Mouse (Mus musculus): ENCODE results near the gene Emilin2. TPM values are rescaled to one million over a fixed set of nuclear protein-coding genes. Genes with fewer than 3 reads are reported as not detected.

Gene Emilin2
- total and polyA plus RNA-seq, 3 experiments: 0.34 to 0.38 TPM; not detected in 1

DNA sequence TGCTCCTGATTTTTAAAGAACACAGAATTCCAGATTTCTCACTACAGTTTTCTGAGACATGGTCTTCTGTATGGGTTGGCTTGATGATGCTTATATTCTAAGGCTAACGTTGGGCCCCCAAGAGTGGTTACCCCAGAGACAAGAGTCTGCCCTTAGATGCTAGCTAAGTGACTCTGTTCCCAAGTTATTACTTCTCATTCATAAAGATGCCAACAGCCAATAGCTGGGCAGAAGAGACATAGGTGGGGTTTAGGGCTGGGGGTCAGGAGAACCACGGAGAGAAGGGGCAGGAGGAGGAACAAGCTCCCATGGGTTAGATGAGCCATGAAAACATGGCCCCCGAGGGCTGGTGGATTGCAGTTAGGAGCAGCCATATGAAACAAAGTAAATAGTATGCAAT lies 30.2 kb upstream of the Emilin2 start:
- dilution Hi-C loops (cut with MboI; ENCODE audit: extremely low pct_ligation_motif_present, extremely low pct_unique_long_range_greater_than_20kb, low sequenced_read_pairs) (no loop called here), in situ Hi-C loops (cut with MboI; ENCODE audit: low pct_ligation_motif_present, low pct_unique_long_range_greater_than_20kb, low sequenced_read_pairs) (no loop called here)
- no peak overlapping the region for H3K9ac ChIP-seq (ENCODE audit: insufficient read depth, low read depth)
- H3K79me2 ChIP-seq (replicated peaks; ENCODE audit: control insufficient read depth, extremely low read depth, insufficient read depth, poor library complexity, severe bottlenecking): no peaks in the 10 kb centered on the region
- no peak overlapping the region for H3K4me2 ChIP-seq (ENCODE audit: insufficient read depth, low read depth, poor library complexity, severe bottlenecking)
- no peak overlapping the region for H3K4me3 ChIP-seq (replicated peaks in 1 of 3; ENCODE audit: low read depth in 2 of 3, low read length in 2 of 3, poor library complexity in 1 of 3)
- DNase-seq (ENCODE audit: extremely low read depth): no peak
- H3K36me3 ChIP-seq (replicated peaks in 1 of 2; ENCODE audit: control insufficient read depth in 1 of 2, insufficient read depth in 1 of 2, low read length in 1 of 2): peaks cover 9 to 38% of the 10 kb centered on the region in 2 experiments
- H3K4me1 ChIP-seq (ENCODE audit: control insufficient read depth in 1 of 2, insufficient read depth in 2 of 2): 0 out of 4 replicates have a peak, but pooled peaks cover 0 to 3% of the 10 kb centered on the region in 2 experiments
- no peak for TF ChIP-seq PAX5 (IDR thresholded peaks at IDR 0.05; ENCODE audit: low read length)
- TF ChIP-seq MAX (IDR thresholded peaks at IDR 0.05; ENCODE audit: low read length): no peak
- no peak for TF ChIP-seq HCFC1 (IDR thresholded peaks at IDR 0.05; ENCODE audit: low read depth, low read length)
- TF ChIP-seq USF1 (IDR thresholded peaks at IDR 0.05; ENCODE audit: low read depth, low read length): no peak
- H3K27me3 ChIP-seq (replicated peaks): no peaks in the 10 kb centered on the region
- no peak overlapping the region for H3K27ac ChIP-seq (ENCODE audit: insufficient read depth, low read depth)
- H3K9me3 ChIP-seq (replicated peaks; ENCODE audit: low read length): no peaks in the 10 kb centered on the region

- no peaks in the 10 kb centered on the region for H3K9me3 ChIP-seq (replicated peaks; ENCODE audit: low read length)
- DNase-seq (ENCODE audit: extremely low read depth): no peak
- peaks cover 0 to 5% of the 10 kb centered on the region in 2 experiments; a peak in 1 of 4 replicates for H3K4me1 ChIP-seq (ENCODE audit: control insufficient read depth in 1 of 2, insufficient read depth in 2 of 2)
- in situ Hi-C loops (cut with MboI; ENCODE audit: low pct_ligation_motif_present, low pct_unique_long_range_greater_than_20kb, low sequenced_read_pairs) (no loop called here), dilution Hi-C loops (cut with MboI; ENCODE audit: extremely low pct_ligation_motif_present, extremely low pct_unique_long_range_greater_than_20kb, low sequenced_read_pairs) (no loop called here)
- no peaks in the 10 kb centered on the region for H3K27me3 ChIP-seq (replicated peaks)
- no peak overlapping the region for H3K4me2 ChIP-seq (ENCODE audit: insufficient read depth, low read depth, poor library complexity, severe bottlenecking)
- TF ChIP-seq GABPA (IDR thresholded peaks at IDR 0.05; ENCODE audit: insufficient replicate concordance, low read depth, low read length): no peak
- no peak for TF ChIP-seq POLR2AphosphoS2 (IDR thresholded peaks at IDR 0.05; ENCODE audit: low read depth, low read length)
- no peak for TF ChIP-seq IRF4 (IDR thresholded peaks at IDR 0.05; ENCODE audit: low read depth, low read length)
- no peak for TF ChIP-seq SIN3A (IDR thresholded peaks at IDR 0.05; ENCODE audit: low read length)
- no peak for TF ChIP-seq USF1 (IDR thresholded peaks at IDR 0.05; ENCODE audit: low read depth, low read length)
- no peak for TF ChIP-seq JUN (IDR thresholded peaks at IDR 0.05; ENCODE audit: insufficient read depth, low read depth, low read length)
- no peak for TF ChIP-seq USF2 (conservative IDR thresholded peaks at IDR 0.05; ENCODE audit: low read depth, low read length)
- no peak for TF ChIP-seq RAD21 (IDR thresholded peaks at IDR 0.05; ENCODE audit: low read depth, low read length)
- TF ChIP-seq KAT2A (IDR thresholded peaks at IDR 0.05; ENCODE audit: insufficient replicate concordance, low read length): no peak
- TF ChIP-seq NRF1 (IDR thresholded peaks at IDR 0.05; ENCODE audit: low read depth, low read length): no peak
- H3K79me2 ChIP-seq (replicated peaks; ENCODE audit: control insufficient read depth, extremely low read depth, insufficient read depth, poor library complexity, severe bottlenecking): no peaks in the 10 kb centered on the region
- H3K9ac ChIP-seq (ENCODE audit: insufficient read depth, low read depth): no peak overlapping the region
- H3K36me3 ChIP-seq (replicated peaks in 1 of 2; ENCODE audit: control insufficient read depth in 1 of 2, insufficient read depth in 1 of 2, low read length in 1 of 2): peaks cover 0 to 10% of the 10 kb centered on the region in 2 experiments
- no peak overlapping the region for H3K4me3 ChIP-seq (replicated peaks in 1 of 3; ENCODE audit: low read depth in 2 of 3, low read length in 2 of 3, poor library complexity in 1 of 3)
- H3K27ac ChIP-seq (ENCODE audit: insufficient read depth, low read depth): no peak overlapping the region
Measured at GRCm38 (mm10) chr17:71338627-71339026, 26.8 kb upstream of the Emilin2 start.

DNA sequence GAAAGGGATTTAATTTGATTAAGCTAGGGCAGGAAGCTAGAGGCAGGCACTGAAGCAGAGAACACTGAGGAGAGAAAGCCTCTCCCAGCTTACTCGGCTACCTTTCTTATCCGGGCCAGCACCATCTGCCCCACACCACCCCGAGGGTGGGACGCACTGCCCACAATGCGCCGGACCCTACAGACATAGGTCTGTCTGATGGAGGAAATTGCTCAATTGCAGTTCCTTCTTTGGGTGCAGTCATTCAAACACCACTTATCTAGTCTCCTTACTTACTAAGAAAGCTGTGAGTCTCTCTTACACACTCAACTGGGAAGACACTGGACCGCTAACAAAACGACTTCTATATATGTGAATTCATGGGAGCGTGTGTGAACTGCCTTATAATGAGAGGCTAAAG lies 25.8 kb upstream of the Emilin2 start:
- no peaks in the 10 kb centered on the region for H3K79me2 ChIP-seq (replicated peaks; ENCODE audit: control insufficient read depth, extremely low read depth, insufficient read depth, poor library complexity, severe bottlenecking)
- H3K9me3 ChIP-seq (replicated peaks; ENCODE audit: low read length): no peaks in the 10 kb centered on the region
- TF ChIP-seq RAD21 (IDR thresholded peaks at IDR 0.05; ENCODE audit: low read depth, low read length) (no peak), ETS1 (conservative IDR thresholded peaks at IDR 0.05; ENCODE audit: low read depth, low read length) (no peak), JUN (IDR thresholded peaks at IDR 0.05; ENCODE audit: insufficient read depth, low read depth, low read length) (no peak), NRF1 (IDR thresholded peaks at IDR 0.05; ENCODE audit: low read depth, low read length) (no peak), GABPA (IDR thresholded peaks at IDR 0.05; ENCODE audit: insufficient replicate concordance, low read depth, low read length) (no peak), CTCF (conservative IDR thresholded peaks at IDR 0.05 in 1 of 2, IDR thresholded peaks at IDR 0.05 in 1 of 2; ENCODE audit: low read depth in 2 of 2, low read length in 2 of 2) (no peak), ELF1 (IDR thresholded peaks at IDR 0.05; ENCODE audit: low read depth, low read length) (no peak), CHD1 (IDR thresholded peaks at IDR 0.05; ENCODE audit: low read depth, low read length) (no peak), CHD2 (IDR thresholded peaks at IDR 0.05; ENCODE audit: low read length) (no peak), MEF2A (IDR thresholded peaks at IDR 0.05; ENCODE audit: borderline replicate concordance, low read depth, low read length) (no peak), ZMIZ1 (IDR thresholded peaks at IDR 0.05; ENCODE audit: low read depth, low read length) (no peak), SMC3 (IDR thresholded peaks at IDR 0.05; ENCODE audit: low read depth, low read length) (no peak)
- no peak overlapping the region for H3K27ac ChIP-seq (ENCODE audit: insufficient read depth, low read depth)
- in situ Hi-C loops (cut with MboI; ENCODE audit: low pct_ligation_motif_present, low pct_unique_long_range_greater_than_20kb, low sequenced_read_pairs) (no loop called here), dilution Hi-C loops (cut with MboI; ENCODE audit: extremely low pct_ligation_motif_present, extremely low pct_unique_long_range_greater_than_20kb, low sequenced_read_pairs) (no loop called here)
- no peak overlapping the region for H3K4me3 ChIP-seq (replicated peaks in 1 of 3; ENCODE audit: low read depth in 2 of 3, low read length in 2 of 3, poor library complexity in 1 of 3)
- no peak overlapping the region for H3K9ac ChIP-seq (ENCODE audit: insufficient read depth, low read depth)
- H3K36me3 ChIP-seq (replicated peaks in 1 of 2; ENCODE audit: control insufficient read depth in 1 of 2, insufficient read depth in 1 of 2, low read length in 1 of 2): peaks cover 0 to 4% of the 10 kb centered on the region in 2 experiments
- H3K4me2 ChIP-seq (ENCODE audit: insufficient read depth, low read depth, poor library complexity, severe bottlenecking): no peak overlapping the region
- no peak for DNase-seq (ENCODE audit: extremely low read depth)
- H3K27me3 ChIP-seq (replicated peaks): no peaks in the 10 kb centered on the region
- H3K4me1 ChIP-seq (ENCODE audit: control insufficient read depth in 1 of 2, insufficient read depth in 2 of 2): peaks cover 0 to 5% of the 10 kb centered on the region in 2 experiments; a peak in 1 of 4 replicates

Measured in CH12.LX (cell line).